Mouse (Mus musculus): Measurements from ENCODE around the gene Fem1b. TPM values are rescaled to one million over a fixed set of nuclear protein-coding genes. Genes with fewer than 3 reads are reported as not detected.
"Not testable (repeated sequence)": the region's sequence is repeated elsewhere in the genome, so short reads cannot be mapped to it uniquely, and the experiment has no call there.

Gene Fem1b
- total RNA-seq, 2 experiments from 2014 or later = 91.9 to 95.0 TPM

DNA sequence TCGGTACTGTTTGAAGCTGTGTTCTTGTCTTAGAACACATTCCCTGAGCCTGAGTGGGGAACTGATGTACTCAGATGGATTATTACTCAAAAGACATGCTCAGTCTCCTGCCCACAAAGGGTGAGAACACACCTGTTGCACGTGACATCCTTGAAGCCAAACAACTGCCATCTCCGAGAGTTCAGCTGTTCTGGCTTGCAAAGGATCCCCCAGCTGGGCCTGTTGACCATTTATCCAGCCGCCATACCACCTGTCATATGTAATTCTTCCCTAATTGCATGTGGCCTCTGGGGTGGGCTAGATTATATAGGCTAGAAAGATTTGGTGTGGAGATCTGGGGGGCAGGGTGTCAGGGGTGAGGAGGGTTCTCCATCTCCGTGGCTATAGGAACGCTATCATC is 9.1 kb upstream of the Fem1b start:
- H3K27ac ChIP-seq = no peak overlapping the region
- TF ChIP-seq CTCF (conservative IDR thresholded peaks at IDR 0.05) = no peak
- no peak for DNase-seq (ENCODE audit: low spot score in 2 of 2)
- no peak overlapping the region for H3K4me3 ChIP-seq

DNA sequence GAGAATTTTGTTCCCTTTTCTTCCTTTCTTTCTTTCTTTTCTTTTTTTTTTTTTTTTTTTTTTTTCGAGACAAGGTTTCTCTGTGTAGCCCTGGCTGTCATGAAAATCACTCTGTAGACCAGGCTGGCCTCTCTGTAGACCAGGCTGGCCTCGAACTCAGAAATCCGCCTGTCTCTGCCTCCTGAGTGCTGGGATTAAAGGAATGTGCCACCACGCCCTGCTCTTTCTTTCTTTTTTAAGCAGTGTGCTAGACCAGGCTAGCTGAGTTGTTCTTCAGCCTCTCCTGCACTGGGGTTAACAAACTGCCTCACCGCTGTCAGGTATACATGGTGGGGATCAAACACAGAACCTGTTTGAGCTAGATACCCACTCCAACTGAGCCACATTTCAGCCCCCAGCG is 8.2 kb upstream of the Fem1b start:
- H3K27ac ChIP-seq; DNase-seq (ENCODE audit: low spot score in 2 of 2); H3K4me3 ChIP-seq: not testable (repeated sequence)

DNA sequence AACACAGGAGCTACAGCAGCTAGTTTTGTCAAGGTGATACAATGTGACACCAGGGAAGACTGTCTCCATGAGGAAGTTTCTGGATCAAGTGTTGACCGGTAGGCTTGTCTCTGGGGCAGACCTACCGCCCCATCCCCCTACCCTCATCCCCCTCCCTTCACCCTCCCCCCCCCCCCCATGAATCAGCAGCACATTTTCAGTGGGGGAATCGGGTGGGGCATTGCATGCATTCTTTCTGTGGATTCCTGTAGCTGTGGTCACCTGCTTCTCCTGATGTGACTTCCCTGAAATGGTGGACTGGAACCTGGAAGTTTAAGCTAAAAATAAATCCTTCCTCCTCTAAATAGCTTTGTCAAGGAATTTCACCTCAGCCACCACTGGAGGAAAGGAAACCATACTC is 7.8 kb upstream of the Fem1b start:
- H3K27ac ChIP-seq = no peak overlapping the region

DNA sequence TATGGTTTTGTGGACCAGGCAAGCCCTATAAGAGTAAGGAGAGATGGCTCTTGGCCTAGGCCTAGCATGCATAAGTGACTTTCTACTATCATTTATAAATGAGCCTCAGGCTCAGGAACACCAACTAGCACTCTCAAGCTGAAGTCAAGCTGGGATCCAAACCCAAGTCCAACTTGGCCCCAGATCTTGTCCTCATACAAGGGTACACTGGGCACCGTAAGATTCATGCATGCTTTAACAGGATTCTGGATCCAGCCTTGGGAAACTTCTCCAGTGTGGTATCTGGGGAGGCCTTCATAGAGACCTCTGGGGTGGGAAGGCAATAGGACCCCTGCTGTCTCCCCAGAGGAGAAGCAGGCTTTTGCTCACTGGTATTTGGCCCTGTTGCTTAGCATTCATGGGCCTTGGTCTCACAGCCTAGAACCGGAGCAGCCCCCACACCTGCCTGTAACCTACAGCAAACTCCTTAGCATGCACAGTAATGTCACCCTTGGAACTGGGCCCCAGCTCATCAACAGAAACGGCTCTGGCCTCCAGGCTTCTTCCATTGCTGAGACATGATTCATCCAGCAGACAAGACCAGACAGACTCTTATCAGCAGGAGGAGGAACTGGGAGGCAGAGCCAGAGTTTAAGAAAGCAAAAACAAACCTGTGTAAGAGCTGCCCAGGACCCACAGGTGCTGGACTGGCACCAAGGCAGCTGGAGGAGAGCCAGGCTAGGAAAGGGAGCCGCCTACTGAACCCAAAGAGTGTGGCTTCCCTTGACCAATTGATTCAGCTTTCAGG is 6.3 kb upstream of the Fem1b start:
- Histone ChIP-seq H3K27ac (no peak overlapping the region), H3K4me3 (no peak overlapping the region)
- no peak for DNase-seq (ENCODE audit: low spot score in 2 of 2)
- no peak for TF ChIP-seq CTCF (conservative IDR thresholded peaks at IDR 0.05)

More for the DNA sequence above, 7.8 kb upstream of the Fem1b start:
- no peak for TF ChIP-seq CTCF (conservative IDR thresholded peaks at IDR 0.05)
- no peak for DNase-seq (ENCODE audit: low spot score in 2 of 2)
- no peak overlapping the region for H3K4me3 ChIP-seq

DNA sequence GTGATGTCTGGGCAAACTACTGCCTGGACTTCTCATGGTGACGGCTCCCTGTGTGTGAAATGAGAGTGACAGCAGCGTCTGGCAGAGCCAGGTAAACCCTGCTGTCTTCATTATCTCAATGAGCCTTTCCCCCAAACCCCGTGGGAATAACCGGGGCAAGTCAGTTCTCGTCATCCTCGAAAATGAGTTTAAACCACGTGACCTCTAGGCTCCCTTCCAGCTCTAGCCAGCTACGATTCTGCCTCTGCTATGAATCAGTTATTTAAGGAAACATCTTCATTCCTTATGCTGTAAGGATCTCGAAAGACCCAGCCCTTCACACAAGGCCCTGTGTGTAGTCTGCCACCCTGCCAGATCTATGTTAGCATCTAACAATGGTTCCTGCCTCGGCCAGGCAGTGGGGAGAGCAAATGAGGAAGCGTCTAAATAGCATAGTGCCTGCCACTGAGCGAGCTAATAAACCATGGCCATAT is 5.4 kb upstream of the Fem1b start:
- DNase-seq (ENCODE audit: low spot score in 2 of 2) = peak; percentile 20 to 33
- TF ChIP-seq CTCF (conservative IDR thresholded peaks at IDR 0.05) = no peak

DNA sequence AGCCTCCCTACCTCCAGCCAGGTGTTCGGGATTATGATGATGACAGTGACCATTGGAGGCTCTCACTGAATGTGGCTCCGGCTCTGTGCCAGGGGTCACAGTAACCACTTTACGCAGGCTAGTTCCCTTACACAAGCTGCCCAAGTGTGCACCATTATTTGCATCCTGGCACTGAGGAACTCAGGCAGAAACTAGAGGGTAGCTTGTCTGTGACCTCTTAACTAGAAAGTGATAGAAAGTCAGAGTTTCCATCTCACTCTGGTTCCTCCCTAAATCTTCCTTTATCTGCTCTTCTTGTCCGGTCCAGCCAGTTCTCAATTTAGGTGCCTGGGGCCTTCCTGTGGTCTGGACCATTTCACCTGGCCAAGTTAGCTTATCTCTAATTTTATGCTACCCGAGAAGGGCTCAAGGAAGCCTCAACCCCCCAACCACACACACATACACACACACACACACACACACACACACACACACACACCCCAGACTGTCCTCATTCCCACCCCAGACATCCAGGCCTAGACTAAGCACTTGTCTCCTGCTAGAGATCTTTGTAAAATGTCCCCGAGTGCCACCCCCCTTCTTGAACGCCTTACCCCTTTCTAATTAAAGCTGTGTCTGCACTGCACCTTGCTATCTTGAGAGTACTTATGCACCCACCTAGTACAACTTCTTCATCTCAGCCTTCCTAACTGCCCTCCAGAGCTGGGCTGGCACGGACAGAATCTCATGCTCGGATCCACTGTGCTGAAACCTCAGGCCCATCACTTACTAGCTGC is 4.8 kb upstream of the Fem1b start:
- TF ChIP-seq CTCF (conservative IDR thresholded peaks at IDR 0.05) = no peak
- no peak overlapping the region for H3K27ac ChIP-seq
- DNase-seq (ENCODE audit: low spot score in 2 of 2) = no peak
- no peak overlapping the region for H3K4me3 ChIP-seq

More for the DNA sequence above, 5.4 kb upstream of the Fem1b start:
- peak overlapping the region; percentile 39; the same call in 1 of the 2 replicates for H3K27ac ChIP-seq
- no peak overlapping the region for H3K4me3 ChIP-seq

DNA sequence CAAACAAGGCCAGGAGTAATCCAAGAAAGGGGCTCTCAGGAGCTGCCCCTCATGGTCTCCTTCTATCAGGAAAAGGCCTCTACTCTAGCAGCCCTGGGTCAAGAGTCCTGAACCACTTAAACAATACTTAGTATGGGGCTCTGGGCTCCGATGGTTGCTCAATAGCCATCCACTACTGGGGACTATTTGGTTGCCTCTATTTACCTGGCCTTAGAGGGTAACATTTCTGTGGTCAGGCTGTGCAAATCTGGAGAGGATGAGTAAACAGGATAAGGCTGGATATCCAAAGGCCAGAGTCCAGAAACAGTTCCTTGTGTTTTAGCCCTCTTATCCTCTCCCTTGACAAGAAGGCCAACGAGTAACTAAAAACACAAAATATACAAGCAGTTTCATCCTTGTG is 3.0 kb upstream of the Fem1b start:
- Histone ChIP-seq H3K27ac (no peak overlapping the region), H3K4me3 (no peak overlapping the region)
- DNase-seq (ENCODE audit: low spot score in 2 of 2) = no peak
- TF ChIP-seq CTCF (conservative IDR thresholded peaks at IDR 0.05) = no peak

DNA sequence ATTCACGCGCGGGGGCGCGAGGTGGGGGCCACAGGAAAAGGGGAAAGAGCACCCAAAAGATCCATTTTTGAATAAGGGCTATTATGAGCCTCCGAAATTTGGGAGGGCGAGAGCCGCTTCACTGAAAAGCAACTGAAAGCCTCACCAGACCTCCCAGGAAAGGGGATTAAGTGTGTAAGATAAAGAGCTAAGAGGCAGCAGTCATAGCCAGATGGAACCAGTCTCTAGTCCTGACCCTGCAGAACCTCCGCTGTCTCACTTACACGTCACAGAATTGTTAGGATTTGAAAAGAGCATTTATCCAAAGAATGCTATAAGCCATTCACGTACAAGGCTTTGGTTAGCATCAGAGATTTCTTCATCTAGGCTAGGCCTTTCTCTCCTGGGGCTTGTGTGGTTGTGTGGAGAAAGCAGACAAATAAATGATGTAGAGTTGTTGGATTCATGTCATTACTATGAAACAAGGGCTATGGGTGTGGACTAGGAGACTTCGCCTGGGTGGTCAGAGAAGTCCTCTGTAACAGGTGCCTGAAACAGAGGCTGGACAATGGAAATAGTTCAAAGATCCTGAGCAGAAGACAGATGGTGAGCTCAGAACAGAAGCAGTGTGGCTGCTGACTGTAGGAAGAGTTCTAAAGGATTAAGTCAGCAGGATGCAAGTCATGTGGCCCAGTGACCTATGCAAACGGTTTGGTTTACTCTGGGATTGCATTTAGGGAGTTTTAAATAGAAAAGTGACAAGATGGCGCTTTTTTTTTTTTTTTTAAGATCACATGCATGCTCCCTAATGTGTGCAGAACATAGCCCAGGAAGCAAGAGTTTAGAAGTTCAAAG is 699 bp upstream of the Fem1b start:
- peak overlapping the region; percentile 99 for H3K4me3 ChIP-seq
- no peak for TF ChIP-seq CTCF (conservative IDR thresholded peaks at IDR 0.05)
- peak overlapping the region; percentile 100 for H3K27ac ChIP-seq
- no peak for DNase-seq (ENCODE audit: low spot score in 2 of 2)

DNA sequence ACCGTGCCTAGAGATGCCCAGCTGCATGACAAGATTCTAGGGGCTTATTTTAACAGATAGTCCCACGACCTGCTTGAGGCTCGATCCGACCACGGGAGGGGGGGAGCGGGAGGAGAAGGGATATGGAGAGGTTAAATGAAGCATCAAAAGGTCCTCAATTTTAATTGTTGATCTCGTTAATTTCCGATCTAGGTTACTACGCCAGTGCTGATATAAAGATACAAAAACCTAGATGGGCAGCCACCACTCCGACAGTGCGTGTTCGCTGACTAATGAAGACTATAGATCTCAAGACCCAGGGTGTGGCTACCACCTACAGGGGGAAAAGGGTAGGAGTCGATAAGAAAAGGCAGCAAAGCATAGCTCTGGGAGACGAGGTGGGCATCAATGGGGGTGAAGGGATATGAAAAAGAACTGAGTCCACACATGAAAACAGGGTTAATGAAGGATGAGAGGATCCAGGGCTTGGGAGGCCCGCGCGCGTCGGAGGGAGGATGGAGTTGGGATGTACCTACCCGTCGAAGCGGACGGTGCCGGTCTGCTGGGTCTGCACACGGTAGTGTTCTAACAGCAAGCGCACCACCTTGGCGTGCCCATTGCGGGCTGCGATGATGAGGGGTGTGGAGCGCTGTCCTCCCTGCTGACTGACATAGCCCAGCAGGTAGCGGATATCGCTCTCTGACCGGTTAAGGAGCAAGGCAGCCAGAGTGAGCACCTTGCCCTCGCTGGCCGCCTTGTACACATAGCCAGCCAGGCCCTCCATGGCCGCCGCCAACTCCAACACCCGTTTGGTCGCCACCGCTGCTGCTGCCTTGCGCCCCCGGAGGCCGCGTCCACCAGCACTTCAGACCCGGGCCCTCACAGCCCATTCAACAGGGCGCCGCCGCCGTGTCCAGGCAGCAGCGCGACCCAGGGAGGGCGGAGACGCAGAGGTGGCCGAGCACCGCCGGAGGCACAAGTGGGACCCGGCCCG is 905 bp downstream of the Fem1b start:
- TF ChIP-seq CTCF (conservative IDR thresholded peaks at IDR 0.05) = no peak; the same call in none of the 2 replicates
- peak in 1 of 2 experiments; percentile 23 for DNase-seq (ENCODE audit: low spot score in 2 of 2)
- peak overlapping the region; percentile 99 for H3K4me3 ChIP-seq
- peak overlapping the region; percentile 100 for H3K27ac ChIP-seq

DNA sequence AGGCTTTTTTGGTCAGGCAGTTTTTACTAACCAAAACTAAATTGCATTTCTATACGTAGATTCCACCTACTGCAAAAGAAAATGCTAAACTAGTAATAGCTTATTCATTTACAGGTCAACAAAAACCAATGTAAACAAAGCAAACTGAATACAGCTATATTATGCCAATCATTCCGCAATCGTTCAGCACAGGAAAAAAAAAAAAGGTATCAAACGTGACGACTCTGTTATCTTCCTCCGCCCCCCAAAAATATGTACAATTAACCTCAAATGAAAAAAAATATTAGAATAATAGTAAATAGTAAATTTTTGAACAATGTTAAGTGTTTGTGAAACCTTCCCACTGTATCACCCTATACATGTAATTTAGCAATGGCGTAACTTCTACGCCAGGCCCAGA is 1.6 kb downstream of the Fem1b start:
- no peak for TF ChIP-seq CTCF (conservative IDR thresholded peaks at IDR 0.05)
- peak overlapping the region; percentile 100 for H3K27ac ChIP-seq
- DNase-seq (ENCODE audit: low spot score in 2 of 2) = no peak
- peak overlapping the region; percentile 99 for H3K4me3 ChIP-seq

DNA sequence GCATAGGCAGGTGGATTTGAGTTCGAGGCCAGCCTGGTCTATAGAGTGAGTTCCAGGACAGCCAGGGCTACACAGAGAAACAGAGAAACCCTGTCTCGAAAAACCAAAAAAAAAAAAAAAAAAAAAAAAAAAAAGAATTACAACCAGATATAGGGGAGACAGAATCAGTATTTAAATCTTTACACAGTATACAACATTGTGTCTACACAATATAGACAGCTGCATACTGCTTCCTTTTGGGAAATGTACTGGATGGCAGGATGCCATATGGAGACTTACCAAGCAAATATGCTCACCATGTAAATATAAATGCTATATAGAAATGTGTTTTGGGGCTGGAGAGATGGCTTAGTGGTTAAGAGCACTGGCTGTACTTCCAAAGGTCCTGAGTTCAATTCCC is 12.5 kb downstream of the Fem1b start:
- not testable (repeated sequence) for H3K27ac ChIP-seq; H3K4me3 ChIP-seq; DNase-seq (ENCODE audit: low spot score in 2 of 2)

DNA sequence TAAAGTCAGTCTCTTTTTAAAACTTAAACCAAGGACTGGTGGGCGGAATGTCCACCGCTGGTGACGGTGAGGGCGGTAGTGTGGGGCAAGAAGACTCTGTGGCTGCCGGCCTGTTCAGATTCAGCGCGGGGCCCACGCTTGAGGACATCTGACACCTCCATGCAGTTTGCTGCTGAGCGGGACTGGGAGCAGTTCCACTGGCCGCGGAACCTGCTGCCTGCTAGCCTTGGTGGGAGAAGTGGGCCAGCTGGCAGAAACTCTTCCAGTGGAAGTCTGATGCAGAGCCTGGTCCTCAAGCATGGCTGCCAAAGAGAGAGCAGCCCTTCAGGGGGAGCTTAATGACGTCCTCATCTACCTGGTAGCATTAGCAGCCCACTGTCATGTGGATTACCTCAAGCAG is 21.9 kb downstream of the Fem1b start:
- Histone ChIP-seq H3K4me3 (no peak overlapping the region), H3K27ac (no peak overlapping the region)
- no peak for DNase-seq (ENCODE audit: low spot score in 2 of 2)
- TF ChIP-seq CTCF (conservative IDR thresholded peaks at IDR 0.05) = no peak
